Mouse (Mus musculus) cerebellum, adult 18-20 months (tissue): ENCODE data around the gene Ptgfrn.

Source experiments
- DNase-seq, 2 experiments: peaks; one replicate each; pipeline ENCODE4 v3.0.0; 2021

Ptgfrn gene

GRCm38 (mm10) chr3:101036001-101036400, 74.1 kb downstream of the Ptgfrn start:
- DNase-seq, result no peak

DNA sequence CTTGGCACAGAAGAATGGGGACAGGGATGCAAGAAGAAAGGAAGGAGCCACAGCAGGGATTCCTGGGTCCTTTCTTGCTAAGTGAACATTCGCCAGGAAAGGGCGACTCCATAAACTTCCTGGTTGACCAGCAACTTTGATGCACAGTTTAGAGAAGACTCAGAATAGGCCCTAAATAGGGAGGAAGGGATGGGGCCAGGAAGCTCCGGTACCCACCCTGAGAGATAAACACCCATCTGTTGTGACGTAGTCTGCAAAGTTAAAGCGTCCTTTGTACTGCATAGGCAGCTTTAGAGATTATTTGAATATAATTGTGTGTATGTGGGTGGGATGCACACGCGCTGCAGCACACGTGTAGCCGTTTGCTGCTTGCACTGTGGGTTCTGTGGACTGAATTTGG, 75.6 kb downstream of the Ptgfrn start:
- no peak for DNase-seq

DNA sequence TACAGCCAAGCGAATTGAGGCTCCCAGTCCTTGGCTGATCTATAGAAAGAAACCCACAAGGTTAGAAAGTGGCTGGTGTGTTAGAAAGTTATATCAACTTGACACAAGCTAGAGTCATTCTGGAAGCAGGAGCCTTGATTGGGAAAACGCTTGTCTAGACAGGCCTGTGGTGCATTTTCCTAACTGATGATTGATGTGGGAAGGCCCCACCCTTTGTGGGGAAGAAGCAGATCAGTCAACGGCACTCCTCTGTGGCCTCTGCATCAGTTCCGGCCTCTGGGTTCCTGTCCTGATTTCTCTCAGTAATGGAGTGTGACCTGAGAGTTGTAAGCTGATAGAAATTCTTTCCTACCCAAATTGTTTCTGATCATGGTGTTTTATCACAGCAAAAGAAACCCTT, 76.4 kb downstream of the Ptgfrn start:
- DNase-seq, result no peak

- no peak for DNase-seq
Measured at GRCm38 (mm10) chr3:101031456-101032142, 78.5 kb downstream of the Ptgfrn start.

- no peak for DNase-seq
Measured at GRCm38 (mm10) chr3:101030630-101031029, 79.4 kb downstream of the Ptgfrn start.

DNA sequence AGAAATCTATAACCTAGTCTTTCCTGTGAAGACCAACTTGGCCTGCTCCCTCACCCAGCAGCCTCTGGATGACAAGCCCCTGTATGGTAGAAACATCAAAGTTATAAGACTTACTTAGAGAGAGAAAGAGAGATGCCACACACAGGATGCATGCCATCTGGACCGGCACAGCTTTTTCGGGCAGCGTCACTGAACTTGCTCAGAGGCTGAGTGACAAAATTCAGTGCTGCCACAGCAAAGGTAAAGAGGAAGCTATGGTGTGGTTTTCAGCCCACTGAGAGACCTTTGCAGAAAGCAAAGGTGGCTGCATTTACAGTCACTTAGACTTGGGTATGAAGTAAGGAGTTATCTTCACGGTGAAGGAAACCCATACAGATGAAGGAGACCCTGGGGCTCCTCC, 80.7 kb downstream of the Ptgfrn start, which contains the start of gene Cd101:
TSS of gene Cd101 (minus strand) at position 218 of the 400 bp plus-strand sequence.
- DNase-seq, result no peak

- DNase-seq, result no peak
Measured at GRCm38 (mm10) chr3:101026741-101027140, 83.3 kb downstream of the Ptgfrn start.

- DNase-seq, result no peak
Measured at GRCm38 (mm10) chr3:101022967-101023366, 87.1 kb downstream of the Ptgfrn start.

GRCm38 (mm10) chr3:101021481-101022051, 88.5 kb downstream of the Ptgfrn start:
- no peak for DNase-seq

- no peak for DNase-seq
Measured at GRCm38 (mm10) chr3:101021073-101021472, 89.0 kb downstream of the Ptgfrn start.

- no peak for DNase-seq
Measured at GRCm38 (mm10) chr3:101018494-101018893, 91.6 kb downstream of the Ptgfrn start.

DNA sequence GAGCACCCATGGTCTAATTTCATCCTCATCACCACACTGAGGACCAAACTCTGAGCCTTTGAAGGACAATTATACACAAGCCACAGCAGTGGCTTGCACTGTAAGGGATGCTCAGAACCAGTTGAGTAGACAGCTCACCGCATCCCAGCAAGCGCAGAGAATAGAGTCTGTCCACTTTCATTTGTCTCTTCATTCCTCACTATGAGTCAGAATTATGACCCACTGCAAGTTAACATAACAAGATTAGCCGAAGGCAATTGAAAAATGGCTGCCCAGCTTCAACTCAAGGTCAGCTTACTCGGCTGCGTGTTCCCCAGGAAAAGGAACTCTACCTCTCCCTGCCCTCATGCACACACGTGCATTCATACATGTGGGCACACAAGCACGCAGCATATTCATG, 94.0 kb downstream of the Ptgfrn start:
- no peak for DNase-seq

- DNase-seq, result no peak
Measured at GRCm38 (mm10) chr3:101015254-101015653, 94.8 kb downstream of the Ptgfrn start.

DNA sequence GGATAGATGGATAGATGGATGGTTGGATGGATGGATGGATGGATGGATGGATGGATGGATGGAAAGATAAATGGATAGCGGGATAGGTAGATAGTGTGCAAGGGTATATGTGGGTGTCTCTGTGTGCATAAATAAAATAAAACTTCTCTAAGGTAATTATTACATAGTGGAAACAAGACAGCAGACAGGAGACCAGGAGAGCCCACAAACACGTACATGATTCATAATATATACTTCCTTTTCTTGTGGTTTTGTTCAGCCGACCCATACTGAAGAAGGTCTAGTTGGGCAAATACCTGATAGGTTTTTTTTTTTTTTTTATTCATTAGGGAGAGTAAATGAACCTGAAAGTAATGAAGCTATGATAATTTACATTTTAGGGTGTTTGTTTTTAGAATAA, 96.5 kb downstream of the Ptgfrn start:
- no peak for DNase-seq

- no peak for DNase-seq
Measured at GRCm38 (mm10) chr3:101013005-101013404, 97.1 kb downstream of the Ptgfrn start.

GRCm38 (mm10) chr3:101012597-101012996, 97.5 kb downstream of the Ptgfrn start:
- DNase-seq, result no peak

DNA sequence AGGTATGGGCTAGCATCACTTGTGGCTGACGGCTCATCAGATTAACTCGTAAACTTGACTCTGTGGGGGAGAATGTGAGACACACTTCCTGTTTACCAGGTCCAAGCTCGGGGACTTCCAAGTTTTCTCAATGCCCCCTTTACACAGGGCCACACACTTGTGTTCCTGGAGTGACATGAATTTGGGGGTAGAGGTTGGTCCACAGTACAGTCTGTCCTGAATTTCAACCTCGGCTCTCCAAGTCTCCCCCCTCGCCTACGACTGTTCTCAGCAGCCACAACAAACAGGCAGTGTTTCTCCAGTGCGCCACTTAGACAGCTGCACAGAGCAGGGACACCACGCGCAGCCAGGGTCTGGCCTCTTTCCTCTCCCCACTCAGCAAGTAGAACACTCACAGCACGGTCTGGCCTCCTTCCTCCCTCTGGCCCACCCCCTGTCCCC, 97.9 kb downstream of the Ptgfrn start:
- DNase-seq, result peak; percentile 6 to 16

- no peak for DNase-seq
Measured at GRCm38 (mm10) chr3:101011203-101011600, 98.9 kb downstream of the Ptgfrn start.

DNA sequence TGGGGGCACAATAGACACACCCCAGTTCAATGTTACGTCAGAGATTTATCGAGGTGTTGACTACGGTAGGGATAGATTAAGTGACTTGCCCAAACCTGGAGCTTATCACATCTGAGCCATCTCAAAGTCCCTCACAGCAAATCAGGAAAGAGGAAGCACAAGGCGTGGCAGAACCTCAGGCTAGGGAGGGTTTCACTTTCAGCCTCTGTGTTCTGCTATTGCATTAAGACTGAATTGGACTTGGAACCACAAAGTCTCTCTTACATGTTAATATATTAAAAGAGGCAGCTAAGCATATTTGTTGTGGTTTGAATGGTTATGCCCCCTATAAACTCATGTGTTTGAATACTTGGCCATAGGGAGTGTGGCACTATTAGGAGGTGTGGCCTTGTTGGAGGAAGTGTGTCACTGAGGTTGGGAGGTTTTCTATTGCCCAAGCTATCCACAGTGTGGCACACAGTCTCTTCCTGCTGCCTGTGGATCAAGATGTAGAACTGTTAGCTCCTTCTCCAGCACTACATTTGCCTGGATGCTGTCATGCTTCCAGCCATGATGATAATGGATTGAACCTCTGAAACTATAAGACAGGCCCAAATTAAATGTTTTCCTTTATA, 99.4 kb downstream of the Ptgfrn start:
- DNase-seq, result no peak

DNA sequence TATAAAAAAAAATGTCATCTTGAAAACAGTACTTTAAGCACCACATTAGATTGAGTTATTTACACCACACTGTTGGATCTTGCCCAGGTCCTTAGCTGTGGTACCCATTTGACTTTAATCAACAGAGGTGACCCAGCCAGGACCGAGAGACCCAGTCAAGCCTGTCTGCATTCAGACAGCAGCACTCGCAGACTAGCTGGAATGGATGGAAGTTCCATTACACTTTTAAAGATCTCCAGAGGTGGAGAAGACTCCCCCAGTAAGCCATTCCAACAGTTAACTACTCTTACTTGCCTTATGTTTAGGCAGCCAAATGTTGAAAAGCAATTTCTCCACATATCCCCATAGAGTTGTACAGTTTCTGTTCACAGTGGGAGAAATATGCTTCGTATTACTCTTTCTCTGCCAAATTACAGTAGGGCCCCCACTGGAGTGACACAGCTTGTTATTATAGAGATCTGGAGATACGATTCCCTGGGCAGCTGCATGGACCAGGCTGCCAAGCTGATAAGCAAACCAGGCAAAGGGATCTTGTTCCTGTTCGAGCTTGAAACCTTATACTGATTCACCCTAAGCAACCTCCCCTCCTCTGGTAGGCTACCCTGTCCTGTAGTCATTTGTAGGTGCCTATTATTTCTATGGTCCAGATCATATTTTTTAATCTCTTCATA, 102.8 kb downstream of the Ptgfrn start:
- no peak for DNase-seq

DNA sequence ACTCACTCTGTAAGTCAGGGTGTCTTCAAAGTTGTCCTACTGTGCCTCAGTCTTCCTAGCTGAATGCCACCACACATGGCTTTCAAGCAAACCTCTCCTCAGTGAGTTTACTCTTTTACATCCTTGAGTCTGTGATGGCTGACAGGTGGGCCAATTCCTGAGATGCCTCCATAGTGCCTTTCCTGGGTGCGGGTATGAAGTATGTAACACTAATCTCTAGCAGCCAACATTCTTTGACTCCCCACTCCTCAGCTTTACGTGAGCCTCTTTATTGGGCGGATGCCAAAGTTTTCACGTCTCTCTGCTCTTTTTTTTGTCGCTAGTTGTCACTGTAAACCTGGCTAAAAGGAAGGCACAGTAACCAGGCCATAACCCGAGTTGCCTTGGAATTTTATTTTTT, 104.7 kb downstream of the Ptgfrn start:
- DNase-seq, result no peak

- DNase-seq, result no peak
Measured at GRCm38 (mm10) chr3:101003575-101004356, 106.3 kb downstream of the Ptgfrn start.

GRCm38 (mm10) chr3:100999732-101000131, 110.3 kb downstream of the Ptgfrn start:
- no peak for DNase-seq
